Mouse (Mus musculus) left cerebral cortex, postnatal 25 days (tissue): ENCODE measurements around the gene Pm20d1. TPM values are rescaled to one million over a fixed set of nuclear protein-coding genes. Genes with fewer than 3 reads are reported as not detected.

Experiments used
- DNase-seq, 2 experiments: peaks; one replicate each; pipeline ENCODE4 v3.0.0; 2022; ENCODE audit warnings: low spot score in 2 of 2, mixed read lengths in 1 of 2
- intact Hi-C: fragments of 180-260 bp; cut with DNase I; formaldehyde crosslinking; loops from one replicate; pipeline ENCODE4 v1.15.1; 2025
- total RNA-seq, 2 experiments: library from RNA; stranded (reverse); gene quantifications; 2 replicates each; pipeline ENCODE4 v1.2.3; 2021

The Pm20d1 gene
- total RNA-seq, 2 experiments from 2014 or later = 1.9 to 2.1 TPM

- no peak for DNase-seq
- intact Hi-C loops = loop anchor here (5.0 kb wide), 1 partner anchor 52 kb away; no protein-coding TSS in a partner anchor
These were observed 27.5 kb downstream of the Pm20d1 start for GRCm38 (mm10) chr1:131824528-131825181.

- intact Hi-C loops = loop anchor here (5.0 kb wide), 1 partner anchor 55 kb away; no protein-coding TSS in a partner anchor
- no peak for DNase-seq
These were observed 30.1 kb downstream of the Pm20d1 start, which contains the start of gene Slc41a1 for GRCm38 (mm10) chr1:131827207-131827786. TSS of gene Slc41a1 (plus strand) at chr1:131827493.

GRCm38 (mm10) chr1:131827787-131828258 lies 30.6 kb downstream of the Pm20d1 start:
- peak; percentile 90 to 97 for DNase-seq
- intact Hi-C loops = loop anchor here (5.0 kb wide), 1 partner anchor 56 kb away; no protein-coding TSS in a partner anchor

- peak; percentile 31 to 52 for DNase-seq
- intact Hi-C loops = loop anchor here (5.0 kb wide), 1 partner anchor 56 kb away; no protein-coding TSS in a partner anchor
These were observed 31.3 kb downstream of the Pm20d1 start for GRCm38 (mm10) chr1:131828297-131829126.

DNA sequence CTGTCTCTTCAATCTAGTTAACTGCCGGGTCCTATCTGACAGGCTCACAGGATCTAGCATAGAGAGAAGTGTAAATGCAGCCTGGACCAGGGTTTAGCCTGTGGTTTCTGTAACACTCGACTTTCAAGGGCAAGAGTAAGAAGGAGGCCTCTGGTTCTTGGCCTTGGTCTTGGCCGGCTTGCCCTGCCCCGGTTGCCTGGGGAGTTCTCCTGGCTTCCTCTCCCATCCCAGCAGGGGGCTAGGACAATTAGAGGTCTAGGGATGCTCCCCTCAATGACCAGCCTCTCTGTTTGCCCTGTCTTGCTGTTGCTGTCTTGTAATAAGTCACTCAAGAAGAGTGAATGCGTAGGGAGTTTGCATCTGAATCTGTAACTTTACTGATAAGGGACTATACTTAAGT lies 32.1 kb downstream of the Pm20d1 start:
- no peak for DNase-seq
- intact Hi-C loops = loop anchor here (5.0 kb wide), 1 partner anchor 57 kb away; no protein-coding TSS in a partner anchor

- DNase-seq = no peak
- intact Hi-C loops = no loop called here
These were observed 33.4 kb downstream of the Pm20d1 start for GRCm38 (mm10) chr1:131830561-131830960.

DNA sequence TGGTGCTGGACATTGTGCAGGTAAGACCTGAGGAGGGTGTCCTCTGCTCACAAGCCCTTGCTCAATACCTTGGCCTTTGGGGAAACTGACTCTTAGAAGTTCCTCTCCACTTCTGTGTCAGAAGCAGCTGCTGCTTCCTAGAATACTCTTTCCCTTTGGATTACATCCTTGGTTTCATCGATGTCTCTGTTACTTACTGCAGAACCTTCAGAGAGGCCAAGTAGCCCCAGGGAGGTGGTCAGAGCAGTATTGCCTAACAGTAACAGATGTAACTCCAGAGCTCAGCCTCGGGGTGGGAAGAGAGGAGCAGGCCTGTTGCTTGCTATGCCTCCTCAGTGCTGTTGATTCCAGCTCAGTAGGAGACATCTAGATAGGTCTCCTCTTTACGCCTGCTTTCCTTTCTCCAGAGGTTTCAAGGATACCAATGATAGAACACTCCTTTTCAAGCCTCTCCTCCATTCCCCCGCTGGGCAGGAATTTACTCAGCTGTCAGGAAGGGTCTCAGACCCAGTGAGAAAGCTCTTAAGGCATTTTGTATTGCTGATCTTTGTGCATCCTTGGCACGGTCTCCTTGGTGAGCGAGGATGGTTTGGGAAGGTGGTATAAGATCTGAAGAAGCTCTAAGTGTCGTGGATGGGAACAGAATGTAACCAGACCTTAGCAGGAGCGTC lies 33.9 kb downstream of the Pm20d1 start:
- no peak for DNase-seq

DNA sequence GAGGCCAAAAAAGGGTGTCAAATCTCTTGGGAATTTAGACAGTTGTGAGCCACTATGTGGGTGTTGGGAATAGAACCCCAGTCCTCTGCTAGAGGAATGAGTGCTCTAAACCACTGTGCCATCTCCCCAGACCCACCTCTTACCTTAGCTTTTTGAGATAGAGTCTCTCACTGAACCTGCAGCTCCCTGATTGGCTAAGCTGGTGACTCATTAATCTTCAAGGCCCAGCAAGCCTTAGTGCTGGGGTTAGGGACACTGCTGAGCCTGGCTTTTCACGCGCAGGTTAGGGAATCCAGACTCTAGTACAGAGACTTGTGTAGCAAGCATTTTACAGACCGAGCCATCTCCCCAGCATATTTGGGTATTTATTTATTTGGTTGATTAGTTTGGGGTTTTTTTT lies 39.9 kb downstream of the Pm20d1 start:
- intact Hi-C loops = no loop called here
- no peak for DNase-seq

More for the DNA sequence above, 33.9 kb downstream of the Pm20d1 start:
- intact Hi-C loops = no loop called here

GRCm38 (mm10) chr1:131838542-131838941 lies 41.4 kb downstream of the Pm20d1 start:
- intact Hi-C loops = no loop called here
- DNase-seq = no peak

DNA sequence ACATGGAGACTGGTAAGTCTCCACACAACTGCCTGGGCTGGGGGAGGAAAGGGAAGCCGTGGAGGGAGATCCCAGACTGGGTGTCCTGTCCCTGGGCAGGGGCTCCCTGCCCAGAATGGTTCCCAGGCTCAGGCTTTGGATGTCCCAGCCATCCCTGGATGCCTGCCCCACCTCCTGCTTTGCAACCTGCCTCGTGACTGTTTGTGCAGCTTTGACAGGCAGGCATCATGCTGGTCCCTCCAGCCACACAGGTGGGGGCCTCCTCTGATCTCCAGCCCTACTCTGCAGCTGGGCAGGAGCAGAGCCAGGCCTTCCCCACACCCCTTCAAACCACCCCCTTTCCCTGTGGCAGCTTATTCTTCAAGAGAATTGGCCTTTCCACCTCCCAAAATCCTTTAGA lies 42.1 kb downstream of the Pm20d1 start:
- DNase-seq = no peak
- intact Hi-C loops = no loop called here

- intact Hi-C loops = no loop called here
- no peak for DNase-seq
These were observed 45.0 kb downstream of the Pm20d1 start for GRCm38 (mm10) chr1:131842221-131842620.

- intact Hi-C loops = no loop called here
- DNase-seq = no peak
These were observed 46.6 kb downstream of the Pm20d1 start for GRCm38 (mm10) chr1:131843758-131844157.

DNA sequence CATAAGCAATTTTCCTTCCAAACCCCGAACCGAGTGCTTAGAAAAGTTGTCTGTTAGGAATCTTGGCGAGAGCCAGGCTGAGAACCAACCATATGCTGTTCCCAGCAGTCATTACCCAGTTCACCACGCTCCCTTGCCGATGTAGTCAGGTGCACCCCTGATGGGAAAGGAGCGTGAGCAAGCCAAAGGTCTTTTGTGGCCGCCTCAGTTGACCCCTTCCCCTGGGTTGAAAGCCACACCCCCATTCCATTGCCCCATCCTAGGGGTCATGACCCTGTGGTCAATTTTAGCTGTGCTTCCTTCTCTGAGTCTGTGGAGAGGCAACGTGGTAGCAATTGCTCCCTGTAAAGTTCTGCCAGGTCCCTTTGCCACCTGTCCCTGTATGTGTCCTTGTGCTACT lies 47.7 kb downstream of the Pm20d1 start:
- intact Hi-C loops = no loop called here
- DNase-seq = no peak

- peak; percentile 40 to 63 for DNase-seq
- intact Hi-C loops = loop anchor here (2.0 kb wide), 1 partner anchor 133 kb away; no protein-coding TSS in a partner anchor
These were observed 49.1 kb downstream of the Pm20d1 start for GRCm38 (mm10) chr1:131846255-131846654.

GRCm38 (mm10) chr1:131861811-131862210 lies 64.6 kb downstream of the Pm20d1 start:
- DNase-seq = no peak
- intact Hi-C loops = no loop called here

DNA sequence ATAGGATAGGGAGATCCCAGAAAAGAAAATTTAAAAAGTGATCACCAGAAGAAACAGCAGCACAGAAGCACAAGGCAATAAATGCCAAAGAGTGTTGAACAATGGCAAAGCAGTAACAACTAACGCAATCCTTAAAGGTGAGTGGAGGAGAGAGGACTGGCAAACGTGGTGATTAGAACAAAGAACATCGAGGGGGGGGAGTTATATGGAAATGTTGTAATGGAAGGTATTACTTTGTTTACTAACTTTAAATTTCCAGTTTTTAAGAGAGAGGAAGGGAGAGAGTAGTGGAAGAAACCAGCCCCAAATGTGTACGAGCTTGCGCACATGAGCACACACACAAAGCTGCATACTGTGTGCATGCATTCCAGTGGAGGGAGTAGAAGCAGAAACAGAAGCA lies 68.4 kb downstream of the Pm20d1 start:
- intact Hi-C loops = no loop called here
- DNase-seq = no peak

DNA sequence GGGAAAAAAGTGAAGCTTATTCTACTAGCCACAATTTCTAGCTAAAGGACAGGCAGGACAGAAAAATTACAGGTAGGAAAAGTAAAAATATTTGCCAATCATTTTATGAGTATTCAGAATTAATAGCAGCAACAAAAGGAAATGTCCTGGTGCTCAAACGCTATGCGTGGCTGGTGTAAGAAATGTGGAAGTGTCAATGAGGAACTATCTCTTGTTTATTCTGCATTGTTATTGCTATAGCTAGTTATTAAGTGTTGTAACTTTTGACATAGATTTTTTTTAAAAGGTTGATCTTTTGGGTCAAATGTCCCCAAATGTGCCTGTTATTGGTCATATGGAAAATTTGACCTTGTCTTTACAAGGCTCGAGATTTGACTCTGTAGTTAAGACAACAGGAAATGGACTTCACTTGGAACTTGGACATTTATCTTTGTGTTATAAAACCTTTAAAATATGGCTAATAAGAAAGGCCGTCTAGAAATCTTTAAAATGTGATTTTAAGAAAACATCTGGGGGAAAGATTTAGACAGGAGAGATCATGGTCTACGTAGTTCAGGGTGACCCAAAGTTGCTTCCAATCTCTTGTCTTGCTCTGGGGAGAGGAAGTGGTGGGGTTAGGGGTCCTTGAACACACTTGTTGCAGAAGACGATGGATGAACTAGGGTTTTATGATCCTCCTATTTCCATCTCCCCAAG lies 69.3 kb downstream of the Pm20d1 start:
- DNase-seq = no peak
- intact Hi-C loops = no loop called here

DNA sequence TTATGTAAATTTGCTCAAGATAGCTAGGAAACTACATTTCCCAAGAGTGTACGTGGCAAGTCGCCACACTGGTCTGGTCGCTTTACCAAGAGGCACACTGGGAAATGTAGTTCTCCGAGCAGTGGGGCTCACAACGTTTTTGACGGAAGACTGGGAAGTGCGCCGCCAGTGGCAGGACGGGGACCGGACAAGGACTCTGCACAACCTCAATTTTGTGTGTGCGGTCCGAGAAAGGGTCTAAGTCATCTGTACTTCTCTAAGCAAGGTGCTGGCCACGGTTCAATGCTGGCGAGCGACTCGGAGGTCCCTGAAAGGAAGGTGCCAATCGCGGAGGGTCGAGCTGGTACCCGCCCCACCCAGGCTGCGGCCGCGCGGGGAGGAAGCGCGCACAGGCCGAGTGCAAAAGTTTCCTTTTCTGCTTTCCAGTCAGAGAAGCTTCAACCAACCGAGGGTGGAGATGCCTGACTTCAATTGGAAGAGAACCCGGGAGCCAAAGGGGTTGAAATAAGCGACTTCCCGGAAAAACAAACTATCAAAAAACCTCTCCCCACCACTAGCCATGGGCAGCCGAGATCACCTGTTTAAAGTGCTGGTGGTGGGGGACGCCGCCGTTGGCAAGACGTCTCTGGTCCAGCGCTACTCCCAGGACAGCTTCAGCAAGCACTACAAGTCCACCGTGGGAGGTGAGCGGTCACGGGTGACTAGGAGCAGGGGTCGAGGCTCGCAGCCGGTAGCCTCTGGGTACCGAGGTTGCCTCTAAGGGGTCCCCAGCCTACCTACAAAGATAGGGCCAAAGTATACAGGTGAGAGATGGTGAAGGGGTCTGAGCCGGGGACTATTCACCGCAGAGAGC lies 70.1 kb downstream of the Pm20d1 start, which contains the start of gene Rab29:
Gene Rab29 (plus strand): TSS at position 132 of the 853 bp plus-strand sequence.
- peak; percentile 90 to 95 for DNase-seq
- intact Hi-C loops = no loop called here
